Mouse (Mus musculus) limb, embryonic 14.5 days (tissue): ENCODE measurements at regions not wholly inside any gene's neighbourhood (a gene's known extent, or its start where the extent isn't known, plus 50 kb on each side); places are given as distances from the start of the nearest gene placed in this dataset.

Source experiments
- ATAC-seq: fragments of 200-750 bp; cut with Nextera tagmentation; 2 replicates; pipeline ENCODE4 v1.8.0; 2017; ENCODE audit warnings: low read depth, moderate number of reproducible peaks, moderate TSS enrichment; ENCODE audit not compliant: low FRiP score
- DNase-seq: peaks from one replicate; pipeline ENCODE4 v3.0.0-alpha.2; 2015; ENCODE audit warnings: low spot score
- H3K27ac ChIP-seq: fragments of 300-500 bp; sonication (generic); replicated peaks from 2 replicates; pipeline ENCODE4 v1.5.1; 2014; ENCODE audit warnings: low read depth, mild to moderate bottlenecking, low read length, moderate library complexity, mixed read lengths
- H3K27me3 ChIP-seq: fragments of 300-500 bp; sonication (generic); 2 replicates; pipeline ENCODE4 v1.6.1; 2014; ENCODE audit warnings: low read length, mixed read lengths; ENCODE audit not compliant: control insufficient read depth, insufficient read depth
- H3K36me3 ChIP-seq: fragments of 300-500 bp; sonication (generic); 2 replicates; pipeline ENCODE4 v1.6.1; 2014; ENCODE audit warnings: mild to moderate bottlenecking, low read length, moderate library complexity, mixed read lengths; ENCODE audit not compliant: control insufficient read depth, insufficient read depth
- H3K4me1 ChIP-seq: fragments of 300-500 bp; sonication (generic); 2 replicates; pipeline ENCODE4 v1.6.1; 2014; ENCODE audit warnings: antibody characterized with exemption, low read length, mixed read lengths; ENCODE audit not compliant: control insufficient read depth, insufficient read depth
- H3K4me2 ChIP-seq: fragments of 300-500 bp; sonication (generic); replicated peaks from 2 replicates; pipeline ENCODE4 v1.6.1; 2014; ENCODE audit warnings: low read depth, mild to moderate bottlenecking, low read length, moderate library complexity; ENCODE audit not compliant: severe bottlenecking
- H3K4me3 ChIP-seq: fragments of 300-500 bp; sonication (generic); replicated peaks from 2 replicates; pipeline ENCODE4 v1.5.1; 2014; ENCODE audit warnings: low read length
- H3K9ac ChIP-seq: fragments of 300-500 bp; sonication (generic); 2 replicates; pipeline ENCODE4 v1.6.1; 2014; ENCODE audit warnings: mild to moderate bottlenecking, low read depth, low read length, moderate library complexity; ENCODE audit not compliant: severe bottlenecking
- H3K9me3 ChIP-seq: fragments of 300-500 bp; sonication (generic); 2 replicates; pipeline ENCODE4 v1.6.1; 2016; ENCODE audit warnings: low read length; ENCODE audit not compliant: control insufficient read depth
- POLR2A ChIP-seq: fragments of 200-500 bp; IDR thresholded peaks from 2 replicates; pipeline ENCODE4 v1.8.0; 2012; ENCODE audit warnings: inconsistent platforms, mild to moderate bottlenecking, moderate library complexity, borderline replicate concordance; ENCODE audit not compliant: insufficient read depth, insufficient read length; ENCODE audit errors: extremely low read depth
- WGBS: fragments of 180-500 bp; shearing (Covaris S2); extraction: QIAGEN DNeasy Blood & Tissue Kit; methylation state at CpG from one replicate; pipeline ENCODE4 v1.1.7; 2014; 5-methylcytosine and 5-hydroxymethylcytosine counted together

- ATAC-seq = no peak
- H3K4me1 ChIP-seq = no peaks in the 10 kb centered on the region
- no peak overlapping the region for H3K9ac ChIP-seq
- H3K27me3 ChIP-seq = no peaks in the 10 kb centered on the region
- no peak overlapping the region for H3K4me2 ChIP-seq
- no peak overlapping the region for H3K27ac ChIP-seq
- 48% methylated on average over 4 of the region's 4 CpGs for WGBS
- H3K36me3 ChIP-seq = no peaks in the 10 kb centered on the region
- no peak for TF ChIP-seq POLR2A
- H3K9me3 ChIP-seq = no peaks in the 10 kb centered on the region
- no peak overlapping the region for H3K4me3 ChIP-seq
- peak; percentile 7 for DNase-seq
Observed at GRCm38 (mm10) chr17:79536549-79536948, 75.1 kb upstream of the Rmdn2 start.

GRCm38 (mm10) chr17:79538789-79539188 is 72.9 kb upstream of the Rmdn2 start:
- Histone ChIP-seq H3K9me3 (no peaks in the 10 kb centered on the region), H3K27ac (no peak overlapping the region), H3K4me2 (no peak overlapping the region), H3K27me3 (no peaks in the 10 kb centered on the region), H3K4me1 (no peaks in the 10 kb centered on the region), H3K36me3 (no peaks in the 10 kb centered on the region), H3K4me3 (no peak overlapping the region), H3K9ac (no peak overlapping the region)
- ATAC-seq (no peak), DNase-seq (no peak)
- WGBS = 68% methylated on average over 4 of the region's 4 CpGs
- TF ChIP-seq POLR2A = no peak

- H3K4me3 ChIP-seq = no peak overlapping the region
- H3K27ac ChIP-seq = no peak overlapping the region
- no peak for TF ChIP-seq POLR2A
- no peaks in the 10 kb centered on the region for H3K9me3 ChIP-seq
- H3K9ac ChIP-seq = no peak overlapping the region
- no peaks in the 10 kb centered on the region for H3K36me3 ChIP-seq
- H3K27me3 ChIP-seq = no peaks in the 10 kb centered on the region
- 82% methylated on average over 1 of the region's 1 CpGs for WGBS
- H3K4me2 ChIP-seq = no peak overlapping the region
- no peak for DNase-seq
- no peak for ATAC-seq
- peaks cover 8% of the 10 kb centered on the region; the same call in 1 of the 2 replicates for H3K4me1 ChIP-seq
Observed at GRCm38 (mm10) chr17:79540038-79540437, 71.6 kb upstream of the Rmdn2 start.

GRCm38 (mm10) chr17:79540511-79540910 is 71.2 kb upstream of the Rmdn2 start:
- no peak for ATAC-seq

GRCm38 (mm10) chr17:79543907-79544522 is 67.6 kb upstream of the Rmdn2 start:
- Histone ChIP-seq H3K9ac (no peak overlapping the region), H3K9me3 (no peaks in the 10 kb centered on the region), H3K4me2 (no peak overlapping the region), H3K4me1 (peaks cover 8% of the 10 kb centered on the region; the same call in 1 of the 2 replicates), H3K27me3 (no peaks in the 10 kb centered on the region), H3K4me3 (no peak overlapping the region), H3K27ac (0 out of 2 replicates have a peak overlapping the region, but pooled peaks have one; percentile 16), H3K36me3 (no peaks in the 10 kb centered on the region)
- TF ChIP-seq POLR2A = no peak
- DNase-seq (peak; percentile 59), ATAC-seq (no peak)
- 67% methylated on average over 7 of the region's 7 CpGs for WGBS

More at GRCm38 (mm10) chr17:79540511-79540910, 71.2 kb upstream of the Rmdn2 start:
- H3K27ac ChIP-seq = no peak overlapping the region
- DNase-seq = no peak
- no peak overlapping the region for H3K4me2 ChIP-seq
- H3K4me3 ChIP-seq = no peak overlapping the region
- peaks cover 8% of the 10 kb centered on the region; the same call in 1 of the 2 replicates for H3K4me1 ChIP-seq
- no peaks in the 10 kb centered on the region for H3K9me3 ChIP-seq
- H3K27me3 ChIP-seq = no peaks in the 10 kb centered on the region
- 96% methylated on average over 2 of the region's 2 CpGs for WGBS
- TF ChIP-seq POLR2A = no peak
- no peaks in the 10 kb centered on the region for H3K36me3 ChIP-seq
- no peak overlapping the region for H3K9ac ChIP-seq
